Mouse (Mus musculus) lung, embryonic 15.5 days (tissue): Measurements from ENCODE around the gene Dio1. TPM values are rescaled to one million over a fixed set of nuclear protein-coding genes. Genes with fewer than 3 reads are reported as not detected.
A peak's percentile ranks its signal among the peaks of the same experiment; 100 is the strongest.

Experiments
- ATAC-seq: fragments of 200-750 bp; cut with Nextera tagmentation; 2 replicates; pipeline ENCODE4 v1.8.0; 2017; ENCODE audit warnings: moderate number of reproducible peaks, borderline replicate concordance; ENCODE audit not compliant: low FRiP score, low TSS enrichment; ENCODE audit errors: extremely low read depth
- H3K27ac ChIP-seq: fragments of 300-500 bp; sonication (generic); 2 replicates; pipeline ENCODE4 v1.5.1; 2015; ENCODE audit warnings: moderate library complexity, mild to moderate bottlenecking, inconsistent platforms
- H3K27me3 ChIP-seq: fragments of 300-500 bp; sonication (generic); 2 replicates; pipeline ENCODE4 v1.6.1; 2015; ENCODE audit warnings: inconsistent platforms
- H3K36me3 ChIP-seq: fragments of 300-500 bp; sonication (generic); 2 replicates; pipeline ENCODE4 v1.6.1; 2015; ENCODE audit warnings: inconsistent platforms
- H3K4me1 ChIP-seq: fragments of 300-500 bp; sonication (generic); 2 replicates; pipeline ENCODE4 v1.6.1; 2015; ENCODE audit warnings: inconsistent platforms
- H3K4me2 ChIP-seq: fragments of 300-500 bp; sonication (generic); 2 replicates; pipeline ENCODE4 v1.6.1; 2015; ENCODE audit warnings: inconsistent platforms, mild to moderate bottlenecking, moderate library complexity
- H3K4me3 ChIP-seq: fragments of 300-500 bp; sonication (generic); 2 replicates; pipeline ENCODE4 v1.5.1; 2015; ENCODE audit warnings: mild to moderate bottlenecking, inconsistent platforms
- H3K9ac ChIP-seq: fragments of 300-500 bp; sonication (generic); 2 replicates; pipeline ENCODE4 v1.6.1; 2015; ENCODE audit warnings: inconsistent platforms
- H3K9me3 ChIP-seq: fragments of 300-500 bp; sonication (generic); 2 replicates; pipeline ENCODE4 v1.6.1; 2016; ENCODE audit warnings: inconsistent platforms
- WGBS: fragments of 180-500 bp; shearing (Covaris S2); methylation state at CpG from one replicate; pipeline ENCODE4 v1.1.7; 2015; 5-methylcytosine and 5-hydroxymethylcytosine counted together
- polyA plus RNA-seq: library from polyadenylated mRNA; unstranded; fragments of >200 nt; fragmentation: Nextera tagmentation; extraction: Ambion mirVana; gene quantifications from 2 replicates; pipeline ENCODE4 v1.2.1, GENCODE M21; 2015

Dio1 gene
- polyA plus RNA-seq = 0.18 and 0.25 TPM in 2 replicates

- Histone ChIP-seq H3K9ac (no peak within 1 kb of the TSS), H3K4me3 (no peak within 1 kb of the TSS), H3K9me3 (no peaks in the 10 kb centered on the region), H3K27ac (no peak within 1 kb of the TSS), H3K4me2 (no peak within 1 kb of the TSS), H3K4me1 (peaks cover 9% of the 10 kb centered on the region; the same call in 1 of the 2 replicates), H3K27me3 (no peaks in the 10 kb centered on the region), H3K36me3 (no peaks in the 10 kb centered on the region)
- 0 out of 2 replicates have a peak, but pooled peaks have one; percentile 23 for ATAC-seq
- WGBS = 32% methylated on average over 6 of the region's 6 CpGs
Measured at GRCm38 (mm10) chr4:107306966-107307365, at the start of gene Dio1. TSS of gene Dio1 (minus strand) at chr4:107307169.

DNA sequence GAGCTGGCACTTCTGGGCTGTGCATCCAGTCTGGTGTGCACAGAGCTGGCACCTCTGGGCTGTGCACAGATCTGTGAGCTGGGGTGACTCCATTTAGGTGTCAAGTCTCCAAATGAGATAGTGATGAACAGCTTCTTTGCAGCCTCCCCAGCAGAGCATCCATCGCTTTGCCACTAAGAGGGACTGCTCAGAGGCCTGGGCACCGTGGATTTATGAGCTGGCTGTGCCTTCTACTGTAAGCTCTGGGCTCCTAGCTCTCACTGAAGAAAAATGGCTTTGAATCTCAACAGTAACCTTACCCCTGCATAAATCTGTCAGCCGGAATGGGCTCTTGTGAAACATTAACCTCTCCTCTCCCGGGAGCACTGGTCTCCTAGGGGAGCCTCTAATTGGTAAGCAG is 47.6 kb upstream of the Dio1 start:
- 19% methylated on average over 4 of the region's 4 CpGs for WGBS
- Histone ChIP-seq H3K4me3 (no peak overlapping the region), H3K9ac (no peak overlapping the region), H3K27ac (no peak overlapping the region), H3K27me3 (no peaks in the 10 kb centered on the region), H3K4me2 (no peak overlapping the region), H3K36me3 (no peaks in the 10 kb centered on the region; the same call in 1 of the 2 replicates), H3K4me1 (peaks cover 2% of the 10 kb centered on the region; the same call in 1 of the 2 replicates), H3K9me3 (no peaks in the 10 kb centered on the region)
- ATAC-seq = no peak

- H3K27ac ChIP-seq = no peak overlapping the region
Measured at GRCm38 (mm10) chr4:107354126-107354525, 47.2 kb upstream of the Dio1 start.

DNA sequence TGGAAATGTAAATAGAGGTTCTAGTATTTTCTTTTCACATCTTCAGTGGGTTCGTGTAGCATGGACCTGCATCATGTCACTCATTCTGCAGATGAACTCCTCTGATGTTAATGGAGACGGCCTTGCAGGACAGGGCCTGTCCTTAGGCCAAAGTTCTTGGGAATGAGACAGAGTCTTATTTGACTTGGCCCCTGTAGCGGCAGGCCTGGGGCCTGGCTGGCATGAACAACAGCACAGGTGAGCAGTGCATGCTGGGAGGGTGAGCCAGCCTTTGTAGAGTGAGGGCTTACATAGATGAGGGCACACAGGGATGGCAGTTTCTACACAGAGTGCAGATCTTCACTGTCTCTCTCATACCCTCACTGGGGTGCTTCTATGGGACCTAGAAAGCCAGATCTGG is 46.6 kb upstream of the Dio1 start:
- Histone ChIP-seq H3K4me1 (peaks cover 9% of the 10 kb centered on the region; the same call in 1 of the 2 replicates), H3K4me2 (no peak overlapping the region), H3K9me3 (no peaks in the 10 kb centered on the region), H3K36me3 (no peaks in the 10 kb centered on the region; the same call in 1 of the 2 replicates), H3K27me3 (no peaks in the 10 kb centered on the region), H3K9ac (no peak overlapping the region), H3K27ac (no peak overlapping the region), H3K4me3 (no peak overlapping the region)
- 82% methylated on average over 3 of the region's 3 CpGs for WGBS
- no peak for ATAC-seq

More at GRCm38 (mm10) chr4:107354126-107354525, 47.2 kb upstream of the Dio1 start:
- no peak for ATAC-seq
- H3K36me3 ChIP-seq = no peaks in the 10 kb centered on the region; the same call in 1 of the 2 replicates
- no peak overlapping the region for H3K9ac ChIP-seq
- no peak overlapping the region for H3K4me3 ChIP-seq
- 75% methylated on average over 5 of the region's 5 CpGs for WGBS
- H3K27me3 ChIP-seq = no peaks in the 10 kb centered on the region
- no peaks in the 10 kb centered on the region for H3K9me3 ChIP-seq
- peaks cover 4% of the 10 kb centered on the region; the same call in 1 of the 2 replicates for H3K4me1 ChIP-seq
- no peak overlapping the region for H3K4me2 ChIP-seq

- ATAC-seq = no peak
- Histone ChIP-seq H3K27me3 (no peaks in the 10 kb centered on the region), H3K9me3 (no peaks in the 10 kb centered on the region), H3K9ac (no peak overlapping the region), H3K4me1 (peaks cover 12% of the 10 kb centered on the region; the same call in 1 of the 2 replicates), H3K4me3 (no peak overlapping the region), H3K36me3 (no peaks in the 10 kb centered on the region; the same call in 1 of the 2 replicates), H3K27ac (no peak overlapping the region), H3K4me2 (no peak overlapping the region)
Measured at GRCm38 (mm10) chr4:107351368-107351767, 44.4 kb upstream of the Dio1 start.

DNA sequence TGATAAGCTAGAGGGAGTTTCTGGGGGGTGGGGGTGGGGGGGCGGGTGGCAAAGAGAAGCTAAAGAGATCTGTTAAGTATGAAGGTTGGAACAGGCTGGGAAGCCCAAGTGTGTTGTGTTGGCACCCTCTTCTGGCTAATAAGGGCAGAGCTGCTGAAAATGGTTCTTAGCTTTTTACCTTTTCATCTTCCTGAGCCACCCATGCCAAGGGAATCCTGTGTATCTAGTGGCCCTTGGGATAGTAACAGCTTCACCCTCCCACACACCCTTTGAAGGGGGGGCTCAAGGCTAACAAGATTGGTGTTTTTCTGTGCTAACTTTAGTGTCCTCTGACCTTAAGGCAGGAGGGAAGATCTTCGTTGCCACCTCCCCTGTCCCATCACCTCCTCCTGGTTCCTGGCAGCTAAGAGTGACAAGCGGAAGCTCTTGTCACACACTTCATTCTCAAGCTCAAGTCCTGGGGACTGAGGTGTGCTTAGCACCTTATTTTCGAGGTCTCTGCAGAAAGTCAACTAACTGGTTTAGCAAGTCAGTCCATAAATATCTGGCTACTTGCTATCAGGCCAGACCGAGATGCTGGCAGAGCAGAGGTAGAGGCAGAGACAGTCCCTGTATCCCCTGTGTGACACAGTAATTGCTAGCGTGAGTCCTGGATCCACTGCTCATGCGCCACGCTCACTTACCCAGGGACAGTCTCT is 42.5 kb upstream of the Dio1 start:
- Histone ChIP-seq H3K9me3 (no peaks in the 10 kb centered on the region), H3K4me1 (peaks cover 12% of the 10 kb centered on the region; the same call in 1 of the 2 replicates), H3K36me3 (no peaks in the 10 kb centered on the region; the same call in 1 of the 2 replicates), H3K27ac (peak overlapping the region; percentile 57), H3K4me3 (no peak overlapping the region), H3K9ac (no peak overlapping the region), H3K27me3 (no peaks in the 10 kb centered on the region), H3K4me2 (peak overlapping the region; percentile 22; the same call in 1 of the 2 replicates)
- WGBS = 47% methylated on average over 8 of the region's 8 CpGs
- peak; percentile 56 for ATAC-seq

GRCm38 (mm10) chr4:107348529-107349310 is 41.8 kb upstream of the Dio1 start:
- 58% methylated on average over 20 of the region's 20 CpGs for WGBS
- Histone ChIP-seq H3K9me3 (no peaks in the 10 kb centered on the region), H3K9ac (no peak overlapping the region), H3K27me3 (no peaks in the 10 kb centered on the region), H3K4me2 (peak overlapping the region; percentile 22; the same call in 1 of the 2 replicates), H3K4me3 (no peak overlapping the region), H3K36me3 (no peaks in the 10 kb centered on the region; the same call in 1 of the 2 replicates), H3K4me1 (peaks cover 12% of the 10 kb centered on the region; the same call in 1 of the 2 replicates), H3K27ac (peak overlapping the region; percentile 57)
- peak; percentile 75; the same call in 1 of the 2 replicates for ATAC-seq

- no peak for ATAC-seq
- Histone ChIP-seq H3K36me3 (no peaks in the 10 kb centered on the region), H3K4me1 (peaks cover 12% of the 10 kb centered on the region; the same call in 1 of the 2 replicates), H3K4me3 (no peak overlapping the region), H3K27ac (no peak overlapping the region), H3K9me3 (no peaks in the 10 kb centered on the region), H3K4me2 (no peak overlapping the region), H3K9ac (no peak overlapping the region), H3K27me3 (no peaks in the 10 kb centered on the region)
- 54% methylated on average over 6 of the region's 6 CpGs for WGBS
Measured at GRCm38 (mm10) chr4:107347221-107347620, 40.3 kb upstream of the Dio1 start.

DNA sequence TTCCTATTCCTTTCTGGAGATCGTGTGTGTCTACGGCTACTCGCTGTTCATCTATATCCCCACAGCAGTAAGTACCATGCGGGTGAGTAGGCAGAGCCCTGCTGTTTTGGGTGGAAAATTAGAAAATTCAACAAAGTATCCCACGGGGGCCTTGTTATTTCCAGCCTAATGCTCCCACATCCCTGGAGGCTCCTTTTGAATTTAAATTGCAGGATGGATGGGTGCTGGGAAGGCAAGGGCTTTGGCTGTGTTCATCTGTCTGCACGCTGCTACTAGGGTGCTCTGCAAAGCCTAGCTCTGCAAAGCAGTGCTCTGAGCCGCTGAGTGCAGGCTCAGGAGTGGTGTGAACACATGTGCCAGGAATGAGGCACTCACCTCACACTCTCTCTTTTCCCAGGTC is 37.6 kb upstream of the Dio1 start:
- Histone ChIP-seq H3K4me1 (peaks cover 18% of the 10 kb centered on the region; the same call in 1 of the 2 replicates), H3K36me3 (no peaks in the 10 kb centered on the region), H3K9ac (no peak overlapping the region), H3K4me2 (no peak overlapping the region), H3K27me3 (no peaks in the 10 kb centered on the region), H3K9me3 (no peaks in the 10 kb centered on the region), H3K4me3 (no peak overlapping the region), H3K27ac (no peak overlapping the region)
- no peak for ATAC-seq
- 83% methylated on average over 7 of the region's 7 CpGs for WGBS

GRCm38 (mm10) chr4:107341354-107341753 is 34.4 kb upstream of the Dio1 start:
- H3K9ac ChIP-seq = no peak overlapping the region
- no peaks in the 10 kb centered on the region for H3K9me3 ChIP-seq
- no peaks in the 10 kb centered on the region for H3K27me3 ChIP-seq
- no peaks in the 10 kb centered on the region for H3K36me3 ChIP-seq
- H3K27ac ChIP-seq = peak overlapping the region; percentile 27; the same call in 1 of the 2 replicates
- WGBS = 46% methylated on average over 5 of the region's 5 CpGs
- H3K4me3 ChIP-seq = no peak overlapping the region
- H3K4me2 ChIP-seq = no peak overlapping the region
- peaks cover 8% of the 10 kb centered on the region; the same call in 1 of the 2 replicates for H3K4me1 ChIP-seq
- peak; percentile 35; the same call in 1 of the 2 replicates for ATAC-seq

DNA sequence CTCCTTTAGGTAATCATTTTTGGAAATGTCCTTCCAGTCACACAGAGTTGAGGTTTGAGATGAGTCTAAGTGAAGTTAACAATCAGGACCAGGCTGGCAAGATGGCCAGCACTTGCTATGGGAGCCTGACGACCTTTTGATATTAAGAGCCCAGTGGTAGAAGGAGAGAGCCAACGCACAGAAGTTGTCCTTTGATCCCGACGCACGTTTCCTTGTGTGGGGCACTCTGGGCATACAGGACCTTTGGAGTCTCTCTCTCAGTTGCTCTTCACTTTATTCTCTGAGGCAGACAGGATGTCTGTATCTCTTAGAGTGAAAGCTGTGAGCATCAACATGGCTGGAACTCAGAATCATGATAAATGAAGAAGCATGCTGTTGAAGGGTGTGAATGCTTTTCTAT is 30.5 kb upstream of the Dio1 start:
- Histone ChIP-seq H3K27ac (no peak overlapping the region), H3K4me2 (no peak overlapping the region), H3K27me3 (no peaks in the 10 kb centered on the region), H3K36me3 (no peaks in the 10 kb centered on the region), H3K9ac (no peak overlapping the region), H3K4me1 (peaks cover 8% of the 10 kb centered on the region; the same call in 1 of the 2 replicates), H3K4me3 (no peak overlapping the region), H3K9me3 (no peaks in the 10 kb centered on the region)
- WGBS = 88% methylated on average over 5 of the region's 5 CpGs
- ATAC-seq = no peak
